Mouse (Mus musculus): ENCODE data around the gene Hspa12a. TPM values are rescaled to one million over a fixed set of nuclear protein-coding genes. Genes with fewer than 3 reads are reported as not detected.

Hspa12a gene
- polyA plus RNA-seq, 1 experiment from 2014 or later: 15.7 TPM

DNA sequence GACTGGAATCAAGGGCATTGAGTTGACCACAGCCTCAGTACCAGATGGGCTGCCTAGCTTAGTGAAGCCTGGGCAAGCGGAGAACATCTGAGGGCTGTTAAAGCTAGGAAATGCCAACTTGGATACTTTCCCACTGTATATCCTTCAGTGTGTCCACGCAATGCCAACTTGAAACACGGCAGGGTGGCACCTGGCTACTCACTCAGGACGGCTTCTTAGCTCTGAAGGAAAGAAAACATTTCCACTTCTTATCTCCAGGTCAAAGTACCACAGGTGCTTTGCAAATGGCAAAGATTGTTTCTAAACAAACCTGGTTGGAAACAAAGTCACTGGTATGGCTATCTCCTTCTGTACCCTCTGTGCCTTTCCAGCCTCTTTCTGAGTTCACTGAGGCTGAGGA lies 184.6 kb downstream of the Hspa12a start:
- no peak overlapping the region for H3K4me2 ChIP-seq (replicated peaks; ENCODE audit: low read depth, low read length)
- H3K27ac ChIP-seq (ENCODE audit: low read depth, low read length): no peak overlapping the region
- no peaks in the 10 kb centered on the region for H3K4me1 ChIP-seq (replicated peaks; ENCODE audit: control insufficient read depth, insufficient read depth, low read length)
- no peak overlapping the region for H3K4me3 ChIP-seq (ENCODE audit: low read depth, low read length)
- no peaks in the 10 kb centered on the region for H3K9me3 ChIP-seq (ENCODE audit: control insufficient read depth, low read length)
- DNase-seq (ENCODE audit: low spot score) (no peak), ATAC-seq (ENCODE audit: low FRiP score) (no peak)
- H3K9ac ChIP-seq (ENCODE audit: low read depth, low read length): no peak overlapping the region
- H3K36me3 ChIP-seq (ENCODE audit: control insufficient read depth, insufficient read depth, low read length): no peaks in the 10 kb centered on the region
- 89% methylated on average over 4 of the region's 4 CpGs for whole genome bisulfite sequencing
- no peaks in the 10 kb centered on the region for H3K27me3 ChIP-seq (ENCODE audit: control insufficient read depth, insufficient read depth, low read length)

DNA sequence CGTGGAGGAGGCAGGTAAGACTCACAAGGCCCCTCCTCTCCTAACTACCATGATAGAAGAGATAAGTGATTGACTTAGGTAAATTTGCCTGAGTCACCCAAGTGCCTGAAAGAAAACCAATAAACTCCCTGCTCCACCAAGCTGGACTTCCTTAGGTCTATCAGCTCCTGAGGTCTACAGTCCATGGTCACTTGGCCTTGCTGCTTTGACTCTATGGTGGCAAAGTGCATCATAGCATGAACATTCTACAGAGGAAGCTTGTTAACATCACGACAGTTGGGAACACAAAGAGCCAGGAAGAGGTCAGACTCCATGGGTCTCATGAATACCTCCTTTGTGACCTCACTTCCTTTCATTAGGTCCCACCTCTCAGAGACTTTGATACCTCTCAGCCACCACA lies 191.9 kb downstream of the Hspa12a start:
- no peak overlapping the region for H3K9ac ChIP-seq (ENCODE audit: low read depth, low read length)
- no peaks in the 10 kb centered on the region for H3K9me3 ChIP-seq (ENCODE audit: control insufficient read depth, low read length)
- no peak overlapping the region for H3K4me3 ChIP-seq (ENCODE audit: low read depth, low read length)
- H3K27me3 ChIP-seq (ENCODE audit: control insufficient read depth, insufficient read depth, low read length): no peaks in the 10 kb centered on the region
- no peaks in the 10 kb centered on the region for H3K4me1 ChIP-seq (replicated peaks; ENCODE audit: control insufficient read depth, insufficient read depth, low read length)
- no peaks in the 10 kb centered on the region for H3K36me3 ChIP-seq (ENCODE audit: control insufficient read depth, insufficient read depth, low read length)
- 70% methylated on average over 2 of the region's 2 CpGs for WGBS
- no peak overlapping the region for H3K27ac ChIP-seq (ENCODE audit: low read depth, low read length)
- no peak for ATAC-seq (ENCODE audit: low FRiP score)
- no peak overlapping the region for H3K4me2 ChIP-seq (replicated peaks; ENCODE audit: low read depth, low read length)
- no peak for DNase-seq (ENCODE audit: low spot score)

DNA sequence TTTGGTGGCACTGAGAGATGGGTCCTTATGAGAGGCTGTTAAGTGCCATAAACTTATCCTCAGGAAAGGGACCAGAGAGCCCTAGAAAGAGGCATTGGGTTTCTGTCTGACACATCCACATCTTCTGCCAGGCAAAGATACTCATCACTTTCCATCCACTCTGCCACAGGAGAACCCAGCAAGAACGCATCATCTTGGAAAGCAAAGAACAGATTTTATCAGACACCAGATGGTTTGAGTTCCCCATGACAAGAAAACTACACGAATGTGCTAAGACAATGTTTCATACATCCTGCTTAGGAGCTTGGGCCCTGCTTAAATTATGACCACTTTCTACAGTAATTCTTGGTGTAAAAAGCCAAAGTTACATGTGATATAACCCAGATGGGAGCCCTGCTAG lies 192.6 kb downstream of the Hspa12a start:
- H3K4me2 ChIP-seq (replicated peaks; ENCODE audit: low read depth, low read length): no peak overlapping the region
- no peak overlapping the region for H3K27ac ChIP-seq (ENCODE audit: low read depth, low read length)
- 92% methylated on average over 2 of the region's 2 CpGs for WGBS
- DNase-seq (ENCODE audit: low spot score) (no peak), ATAC-seq (ENCODE audit: low FRiP score) (no peak)
- H3K9me3 ChIP-seq (ENCODE audit: control insufficient read depth, low read length): no peaks in the 10 kb centered on the region
- no peaks in the 10 kb centered on the region for H3K27me3 ChIP-seq (ENCODE audit: control insufficient read depth, insufficient read depth, low read length)
- H3K4me3 ChIP-seq (ENCODE audit: low read depth, low read length): no peak overlapping the region
- no peaks in the 10 kb centered on the region for H3K4me1 ChIP-seq (replicated peaks; ENCODE audit: control insufficient read depth, insufficient read depth, low read length)
- H3K9ac ChIP-seq (ENCODE audit: low read depth, low read length): no peak overlapping the region
- no peaks in the 10 kb centered on the region for H3K36me3 ChIP-seq (ENCODE audit: control insufficient read depth, insufficient read depth, low read length)

DNA sequence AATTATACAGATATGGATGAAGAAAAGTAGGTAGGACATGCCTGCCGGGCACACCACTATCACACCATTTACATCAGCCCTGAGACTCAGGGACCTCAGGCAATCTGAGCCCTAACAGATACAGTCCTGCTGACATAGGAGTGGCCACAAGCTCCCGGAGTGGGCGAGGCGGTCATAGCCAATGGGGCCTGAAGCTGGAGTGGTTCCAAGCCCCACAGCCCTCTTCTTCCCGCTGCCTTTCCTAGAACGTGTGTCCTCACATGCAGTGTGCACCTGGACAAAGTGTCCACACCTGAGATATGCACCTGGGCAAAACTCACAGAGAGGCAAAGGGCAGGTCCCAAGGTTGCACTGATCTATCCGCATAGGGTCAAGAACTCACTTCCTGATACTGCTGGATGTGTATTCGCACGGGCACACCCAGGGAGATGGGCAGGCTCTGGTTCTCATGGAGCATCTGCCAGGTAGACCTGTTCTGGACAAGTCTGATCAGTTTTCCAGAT lies 195.9 kb downstream of the Hspa12a start:
- H3K27ac ChIP-seq (ENCODE audit: low read depth, low read length): no peak overlapping the region
- H3K9me3 ChIP-seq (ENCODE audit: control insufficient read depth, low read length): no peaks in the 10 kb centered on the region
- H3K27me3 ChIP-seq (ENCODE audit: control insufficient read depth, insufficient read depth, low read length): no peaks in the 10 kb centered on the region
- no peaks in the 10 kb centered on the region for H3K4me1 ChIP-seq (replicated peaks; ENCODE audit: control insufficient read depth, insufficient read depth, low read length)
- H3K9ac ChIP-seq (ENCODE audit: low read depth, low read length): no peak overlapping the region
- DNase-seq (ENCODE audit: low spot score) (no peak), ATAC-seq (ENCODE audit: low FRiP score) (no peak)
- H3K36me3 ChIP-seq (ENCODE audit: control insufficient read depth, insufficient read depth, low read length): no peaks in the 10 kb centered on the region
- H3K4me2 ChIP-seq (replicated peaks; ENCODE audit: low read depth, low read length): no peak overlapping the region
- 86% methylated on average over 9 of the region's 9 CpGs for WGBS
- H3K4me3 ChIP-seq (ENCODE audit: low read depth, low read length): no peak overlapping the region

Other genes with a start within 250 kb of the Hspa12a start
- gene Pnliprp1, start 214.8 kb downstream of the Hspa12a start, polyA plus RNA-seq (2014; fragmentation: Nextera tagmentation; extraction: Ambion mirVana): 0.18 TPM in 1 of 2 replicates, not detected in the other
- 0.11 TPM in 1 of 2 replicates, not detected in the other for gene Pnliprp2, start 183.9 kb downstream of the Hspa12a start, polyA plus RNA-seq (2014; fragmentation: Nextera tagmentation; extraction: Ambion mirVana)
- not detected in 2 replicates for gene 1700019N19Rik, start 149.2 kb downstream of the Hspa12a start, polyA plus RNA-seq (2014; fragmentation: Nextera tagmentation; extraction: Ambion mirVana)
- 0.54 and 0.99 TPM in 2 replicates for gene Eno4, start 229 bp downstream of the Hspa12a start, polyA plus RNA-seq (2014; fragmentation: Nextera tagmentation; extraction: Ambion mirVana)
- 2.5 and 4.0 TPM in 2 replicates for gene Shtn1, start 132.4 kb upstream of the Hspa12a start, polyA plus RNA-seq (2014; fragmentation: Nextera tagmentation; extraction: Ambion mirVana)
- 0.14 TPM in 1 of 2 replicates, not detected in the other for gene Vax1, start 226.4 kb upstream of the Hspa12a start, polyA plus RNA-seq (2014; fragmentation: Nextera tagmentation; extraction: Ambion mirVana)

Data from hindbrain, embryonic 11.5 days (tissue).